Mouse (Mus musculus): ENCODE data around the gene Mrps18c.

DNA sequence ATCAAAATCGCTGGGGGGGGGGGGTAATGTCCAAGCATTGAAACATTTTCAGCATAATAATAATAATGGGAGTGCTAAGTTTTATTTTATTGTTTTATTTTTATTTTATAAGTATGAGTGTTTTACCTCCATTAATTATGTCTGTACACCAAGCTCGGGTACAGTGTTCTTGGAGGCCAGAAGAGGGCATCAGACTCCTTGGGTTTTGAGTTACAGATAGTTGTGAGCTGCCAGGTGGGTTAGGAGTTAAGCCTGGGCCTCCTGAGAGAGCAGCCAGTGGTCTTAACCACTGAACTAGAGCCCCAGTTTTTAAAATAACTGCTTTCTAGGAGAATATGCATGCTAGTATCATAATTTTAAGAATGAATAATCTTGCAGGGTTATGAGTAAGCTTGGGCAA, 27.5 kb downstream of the Mrps18c start:
- TF ChIP-seq CTCF (IDR thresholded peaks at IDR 0.05; ENCODE audit: insufficient read depth, low read depth, low read length) (no peak), POLR2A (IDR thresholded peaks at IDR 0.05; ENCODE audit: insufficient read depth, low read depth, low read length) (no peak)

All from olfactory bulb, adult 2 months (tissue).